Mouse (Mus musculus): Measurements from ENCODE around the gene Hoxb2. TPM values are rescaled to one million over a fixed set of nuclear protein-coding genes. Genes with fewer than 3 reads are reported as not detected.

The Hoxb2 gene
- polyA plus RNA-seq, 1 experiment from 2014 or later, result 4.4 TPM

DNA sequence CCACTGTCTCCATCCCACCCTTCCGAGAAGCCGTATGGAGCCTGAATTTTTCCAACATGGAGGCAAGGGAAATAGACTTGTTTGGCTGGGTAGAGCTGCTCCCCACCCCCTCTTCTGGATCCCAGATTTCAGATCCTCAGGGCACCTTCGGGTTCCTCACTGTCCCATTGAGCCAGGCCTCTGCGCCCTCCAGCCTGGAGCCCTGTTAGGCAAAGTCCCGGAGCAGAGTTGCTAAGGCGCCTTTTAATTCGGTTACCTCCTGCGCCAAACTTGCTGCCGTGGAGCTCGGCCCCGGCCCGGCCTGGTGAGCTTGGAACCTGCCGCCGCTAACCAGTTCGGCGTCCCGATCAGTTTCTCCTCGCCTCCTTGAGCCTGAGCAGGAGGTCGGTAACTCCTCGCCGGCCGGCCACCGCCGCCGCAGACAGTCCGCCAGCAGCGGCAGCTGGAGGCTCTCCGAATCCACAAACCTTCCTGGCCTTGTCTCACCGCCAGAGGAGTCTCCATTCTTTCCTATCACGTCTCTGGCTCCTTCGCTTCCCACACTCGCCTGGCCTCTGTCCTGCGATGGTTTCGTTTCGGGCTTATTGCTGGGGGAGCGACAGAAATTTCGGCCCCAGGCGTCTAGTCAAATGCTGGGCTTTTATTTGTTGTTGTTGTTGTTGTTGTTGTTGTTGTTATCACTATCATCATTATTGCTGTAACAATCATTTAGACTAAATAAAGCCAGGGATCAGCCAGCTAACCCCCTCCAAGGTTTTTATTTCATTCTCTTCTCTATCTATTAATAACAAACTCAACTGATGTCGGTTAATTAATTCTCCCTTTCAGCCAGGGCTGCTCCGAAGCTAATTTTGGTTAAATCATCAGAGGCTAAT, 8.4 kb upstream of the Hoxb2 start:
- Histone ChIP-seq H3K36me3 (no peaks in the 10 kb centered on the region), H3K4me3 (peak overlapping the region; percentile 32), H3K27ac (peak overlapping the region; percentile 65), H3K4me2 (peak overlapping the region; percentile 54), H3K4me1 (peaks cover 17% of the 10 kb centered on the region; the same call in 1 of the 2 replicates), H3K9me3 (replicated peaks) (no peaks in the 10 kb centered on the region), H3K27me3 (replicated peaks) (peaks cover 100% of the 10 kb centered on the region), H3K9ac (peak overlapping the region; percentile 41)
- ATAC-seq, result no peak
- 4% methylated on average over 40 of the region's 40 CpGs for WGBS (ENCODE audit: insufficient replicate concordance)

DNA sequence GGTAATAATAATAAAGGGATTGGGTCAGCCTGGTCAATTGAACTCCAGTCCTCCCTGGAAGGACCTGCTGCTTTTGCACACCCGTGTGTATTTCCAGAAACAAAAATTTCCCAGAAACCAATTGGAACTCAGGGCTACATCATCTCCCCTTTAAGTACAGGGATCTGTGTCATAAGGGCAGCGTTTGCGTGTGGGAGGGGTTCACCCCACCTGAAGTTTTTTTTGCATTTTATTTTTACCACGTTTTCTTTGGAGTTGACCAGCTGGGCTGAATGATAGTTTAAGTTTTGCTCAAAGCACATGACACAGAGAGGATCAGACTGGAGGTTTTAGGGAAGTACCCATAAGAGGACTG, 7.8 kb upstream of the Hoxb2 start:
- Histone ChIP-seq H3K4me3 (no peak overlapping the region), H3K36me3 (no peaks in the 10 kb centered on the region), H3K27me3 (replicated peaks) (peaks cover 98% of the 10 kb centered on the region), H3K4me1 (peaks cover 17% of the 10 kb centered on the region; the same call in 1 of the 2 replicates), H3K4me2 (peak overlapping the region; percentile 54; the same call in 1 of the 2 replicates), H3K27ac (no peak overlapping the region), H3K9me3 (replicated peaks) (no peaks in the 10 kb centered on the region), H3K9ac (no peak overlapping the region)
- no peak for ATAC-seq
- 4% methylated on average over 4 of the region's 4 CpGs for WGBS (ENCODE audit: insufficient replicate concordance)

DNA sequence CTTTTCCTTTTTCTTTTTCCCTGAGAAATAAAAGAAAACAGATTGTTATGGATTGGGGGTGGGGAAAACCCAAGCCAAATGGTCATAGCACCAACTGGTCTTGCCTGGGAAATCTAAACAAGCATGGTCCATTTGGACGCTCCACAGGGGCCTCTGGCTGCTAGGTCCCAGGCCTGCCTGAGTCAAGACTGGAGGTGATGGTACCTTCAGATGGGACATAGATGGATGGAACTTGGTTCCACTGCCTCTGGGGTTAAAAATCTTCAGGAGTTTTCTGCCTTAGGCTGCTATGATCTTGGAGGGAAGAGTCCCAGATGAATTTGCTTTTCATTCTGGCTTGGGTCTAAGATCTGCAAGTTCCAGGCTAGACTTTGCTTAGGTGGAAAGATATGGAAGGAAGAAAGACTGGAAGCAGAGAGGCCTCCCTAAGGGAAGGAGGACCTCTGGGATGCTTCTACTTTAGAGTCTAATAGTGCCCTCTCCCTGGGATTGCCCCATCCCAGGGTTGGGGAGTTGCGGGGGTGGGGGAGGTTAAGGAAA, 7.0 kb upstream of the Hoxb2 start:
- Histone ChIP-seq H3K9ac (no peak overlapping the region), H3K9me3 (replicated peaks) (no peaks in the 10 kb centered on the region), H3K27me3 (replicated peaks) (peaks cover 97% of the 10 kb centered on the region), H3K27ac (no peak overlapping the region), H3K36me3 (no peaks in the 10 kb centered on the region), H3K4me3 (no peak overlapping the region), H3K4me2 (no peak overlapping the region), H3K4me1 (peaks cover 23% of the 10 kb centered on the region)
- ATAC-seq, result no peak
- 42% methylated on average over 2 of the region's 2 CpGs for WGBS (ENCODE audit: insufficient replicate concordance)

DNA sequence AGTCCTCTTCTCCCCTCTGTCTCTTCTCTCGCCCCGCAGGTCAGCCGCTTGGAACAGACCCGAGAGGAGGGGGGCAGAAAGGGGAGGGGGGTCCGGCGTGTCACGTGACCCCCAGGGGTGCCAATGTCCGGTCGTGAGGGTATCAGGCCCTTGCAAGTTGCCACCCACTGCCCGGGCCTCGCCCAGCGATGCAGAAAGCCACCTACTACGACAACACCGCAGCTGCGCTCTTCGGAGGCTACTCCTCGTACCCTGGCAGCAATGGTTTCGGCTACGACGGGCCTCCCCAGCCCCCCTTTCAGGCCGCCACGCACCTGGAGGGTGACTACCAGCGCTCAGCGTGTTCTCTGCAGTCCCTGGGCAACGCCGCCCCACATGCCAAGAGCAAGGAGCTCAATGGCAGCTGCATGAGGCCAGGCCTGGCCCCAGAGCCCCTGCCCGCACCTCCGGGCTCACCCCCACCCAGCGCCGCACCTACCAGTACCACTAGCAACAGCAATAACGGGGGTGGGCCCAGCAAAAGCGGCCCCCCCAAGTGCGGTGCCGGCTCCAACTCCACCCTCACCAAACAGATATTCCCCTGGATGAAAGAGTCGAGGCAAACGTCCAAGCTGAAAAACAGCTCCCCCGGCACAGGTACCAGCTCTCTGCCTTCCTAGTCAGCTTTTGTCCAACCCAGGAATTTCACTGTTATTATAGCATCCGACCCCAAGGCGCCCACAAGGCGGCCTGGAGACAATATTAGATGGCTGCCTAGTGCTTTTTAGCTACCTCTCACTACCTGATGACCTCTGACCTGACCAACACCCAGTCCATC, 6.1 kb upstream of the Hoxb2 start:
- Histone ChIP-seq H3K4me3 (no peak overlapping the region), H3K27ac (0 out of 2 replicates have a peak overlapping the region, but pooled peaks have one; percentile 1), H3K4me1 (peaks cover 27% of the 10 kb centered on the region), H3K9ac (no peak overlapping the region), H3K27me3 (replicated peaks) (peaks cover 97% of the 10 kb centered on the region), H3K9me3 (replicated peaks) (no peaks in the 10 kb centered on the region), H3K36me3 (no peaks in the 10 kb centered on the region), H3K4me2 (no peak overlapping the region)
- ATAC-seq, result no peak
- 27% methylated on average over 39 of the region's 40 CpGs for whole genome bisulfite sequencing (ENCODE audit: insufficient replicate concordance)

DNA sequence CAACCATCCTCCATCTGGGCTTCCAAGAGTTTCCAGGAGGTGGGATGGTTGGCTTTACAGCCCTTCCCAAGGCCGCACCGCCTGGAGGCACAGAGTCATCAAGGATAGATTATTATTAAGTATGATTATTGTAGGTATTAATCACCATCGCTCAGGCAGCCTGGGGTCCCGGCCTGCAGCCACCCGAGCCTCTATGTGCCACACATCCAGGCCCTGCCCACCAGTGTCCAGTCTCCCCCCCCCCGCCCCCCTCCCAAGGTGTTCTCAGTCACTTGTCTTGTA, 5.5 kb upstream of the Hoxb2 start:
- Histone ChIP-seq H3K4me3 (no peak overlapping the region), H3K9ac (no peak overlapping the region), H3K27me3 (replicated peaks) (peaks cover 97% of the 10 kb centered on the region), H3K27ac (no peak overlapping the region), H3K4me2 (peak overlapping the region; percentile 43), H3K4me1 (peaks cover 27% of the 10 kb centered on the region), H3K9me3 (replicated peaks) (no peaks in the 10 kb centered on the region), H3K36me3 (no peaks in the 10 kb centered on the region)
- WGBS (ENCODE audit: insufficient replicate concordance), result 45% methylated on average over 6 of the region's 6 CpGs
- ATAC-seq, result no peak

DNA sequence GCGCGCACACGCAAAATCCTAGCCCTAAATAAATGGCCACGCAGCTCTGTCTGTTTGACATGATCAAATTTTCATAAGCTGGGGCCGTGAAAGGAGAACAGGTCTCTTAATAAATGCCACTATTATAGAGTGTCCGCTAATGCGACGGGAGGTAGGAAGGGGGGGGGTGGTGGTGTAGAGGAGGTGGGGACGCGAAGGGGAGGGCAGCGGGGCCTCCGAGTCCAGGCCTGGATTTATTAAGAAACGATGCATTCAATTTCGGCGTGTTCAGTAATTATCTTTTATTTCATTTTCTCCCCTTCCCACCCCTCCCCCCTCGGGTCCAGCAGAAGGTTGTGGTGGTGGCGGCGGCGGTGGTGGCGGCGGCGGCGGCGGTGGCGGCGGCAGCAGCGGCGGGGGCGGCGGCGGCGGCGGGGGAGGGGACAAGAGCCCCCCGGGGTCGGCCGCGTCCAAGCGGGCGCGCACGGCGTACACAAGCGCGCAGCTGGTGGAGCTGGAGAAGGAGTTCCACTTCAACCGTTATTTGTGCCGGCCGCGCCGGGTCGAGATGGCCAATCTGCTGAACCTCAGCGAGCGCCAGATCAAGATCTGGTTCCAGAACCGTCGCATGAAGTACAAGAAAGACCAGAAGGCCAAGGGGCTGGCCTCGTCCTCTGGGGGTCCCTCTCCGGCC, 5.0 kb upstream of the Hoxb2 start:
- no peak for ATAC-seq
- Histone ChIP-seq H3K4me2 (peak overlapping the region; percentile 43), H3K9me3 (replicated peaks) (no peaks in the 10 kb centered on the region), H3K36me3 (no peaks in the 10 kb centered on the region), H3K27me3 (replicated peaks) (peaks cover 97% of the 10 kb centered on the region), H3K9ac (no peak overlapping the region), H3K27ac (peak overlapping the region; percentile 36; the same call in 1 of the 2 replicates), H3K4me1 (peaks cover 27% of the 10 kb centered on the region), H3K4me3 (peak overlapping the region; percentile 35)
- 6% methylated on average over 42 of the region's 56 CpGs for WGBS (ENCODE audit: insufficient replicate concordance)

DNA sequence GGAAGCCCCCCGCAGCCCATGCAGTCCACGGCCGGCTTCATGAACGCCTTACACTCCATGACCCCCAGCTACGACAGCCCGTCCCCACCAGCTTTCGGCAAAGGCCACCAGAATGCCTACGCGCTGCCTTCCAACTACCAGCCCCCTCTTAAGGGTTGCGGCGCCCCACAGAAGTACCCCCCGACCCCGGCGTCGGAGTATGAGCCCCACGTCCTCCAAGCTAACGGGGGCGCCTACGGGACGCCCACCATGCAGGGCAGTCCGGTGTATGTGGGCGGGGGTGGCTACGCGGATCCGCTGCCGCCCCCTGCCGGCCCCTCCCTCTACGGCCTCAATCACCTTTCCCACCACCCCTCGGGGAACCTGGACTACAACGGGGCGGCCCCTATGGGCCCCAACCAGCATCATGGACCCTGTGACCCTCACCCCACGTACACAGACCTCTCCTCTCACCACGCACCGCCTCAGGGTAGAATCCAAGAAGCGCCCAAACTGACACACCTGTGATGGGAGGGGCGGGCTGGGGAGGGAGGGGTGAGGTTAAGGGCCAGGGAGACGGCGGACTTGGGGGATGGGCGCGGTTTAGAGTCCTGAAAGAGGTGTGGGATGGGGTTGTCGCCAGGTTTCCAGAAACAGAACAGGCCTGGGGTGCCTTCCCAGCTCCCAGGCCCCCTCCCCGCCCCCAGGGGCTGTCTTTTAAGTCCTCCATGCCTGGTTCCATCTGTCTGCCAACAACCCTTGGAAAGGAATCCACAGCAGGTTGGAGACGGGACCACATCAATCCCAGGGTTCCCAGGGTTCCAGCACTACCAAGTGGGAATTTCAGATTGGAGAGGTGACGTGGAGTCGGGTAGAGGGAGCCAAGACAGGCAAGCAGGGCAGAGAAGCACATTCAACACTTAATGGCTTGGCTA, 4.2 kb upstream of the Hoxb2 start:
- H3K4me2 ChIP-seq, result peak overlapping the region; percentile 43
- H3K4me1 ChIP-seq, result peaks cover 27% of the 10 kb centered on the region
- peak overlapping the region; percentile 35 for H3K4me3 ChIP-seq
- 12% methylated on average over 45 of the region's 45 CpGs for WGBS (ENCODE audit: insufficient replicate concordance)
- H3K9ac ChIP-seq, result no peak overlapping the region
- no peak for ATAC-seq
- peak overlapping the region; percentile 36; the same call in 1 of the 2 replicates for H3K27ac ChIP-seq
- H3K27me3 ChIP-seq (replicated peaks), result peaks cover 97% of the 10 kb centered on the region
- H3K9me3 ChIP-seq (replicated peaks), result no peaks in the 10 kb centered on the region
- H3K36me3 ChIP-seq, result no peaks in the 10 kb centered on the region

DNA sequence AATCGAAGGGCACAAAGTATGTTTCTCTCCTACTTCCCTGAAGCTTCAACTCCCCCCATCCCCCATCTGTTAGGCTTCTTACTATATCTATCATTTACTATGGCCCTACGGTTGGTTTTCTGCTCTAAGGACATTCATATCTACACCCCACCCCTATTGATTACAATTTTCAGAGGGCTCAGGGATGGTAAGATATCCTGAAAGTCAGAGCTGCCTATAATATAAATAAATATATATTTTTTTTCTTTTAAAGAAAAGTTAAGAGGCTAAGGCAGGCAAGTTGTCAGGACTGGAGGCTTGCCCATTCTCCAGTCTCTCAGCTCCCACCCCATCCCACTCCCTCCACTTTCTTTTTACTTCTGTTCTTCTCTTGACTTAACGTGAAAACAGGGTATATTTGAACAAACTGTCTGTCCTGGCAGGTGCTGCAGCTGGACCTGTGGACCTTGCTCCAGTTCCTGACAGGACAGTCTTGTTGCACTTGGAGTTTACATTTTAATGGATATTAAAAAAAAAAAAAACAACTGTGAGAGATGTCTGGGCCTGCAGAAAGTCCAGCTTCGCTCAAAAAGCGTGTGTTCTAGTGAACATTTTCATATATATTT, 3.3 kb upstream of the Hoxb2 start:
- Histone ChIP-seq H3K4me2 (no peak overlapping the region), H3K27ac (no peak overlapping the region), H3K9ac (no peak overlapping the region), H3K9me3 (replicated peaks) (no peaks in the 10 kb centered on the region), H3K27me3 (replicated peaks) (peaks cover 97% of the 10 kb centered on the region), H3K4me1 (peaks cover 23% of the 10 kb centered on the region), H3K4me3 (no peak overlapping the region), H3K36me3 (no peaks in the 10 kb centered on the region)
- ATAC-seq, result no peak
- 44% methylated on average over 5 of the region's 5 CpGs for WGBS (ENCODE audit: insufficient replicate concordance)

DNA sequence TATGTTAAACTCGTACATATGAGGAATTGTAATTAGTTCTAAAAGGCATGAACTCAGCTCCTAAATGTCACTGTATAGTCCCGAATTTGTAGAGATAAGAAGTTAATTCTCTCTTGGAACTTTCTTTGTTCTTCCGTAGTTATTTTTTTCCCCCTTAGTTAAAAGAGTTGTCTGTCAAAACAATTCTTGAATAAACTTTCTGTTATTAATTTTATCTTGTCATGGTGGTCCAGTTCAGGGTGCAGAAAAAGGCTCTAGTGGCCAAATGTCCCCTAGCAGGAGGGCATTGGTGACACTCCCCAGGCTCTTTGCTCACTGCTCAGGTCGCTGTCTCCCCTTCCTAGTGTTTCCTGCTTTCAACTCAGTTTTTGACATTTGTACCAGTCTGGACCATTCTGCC, 2.6 kb upstream of the Hoxb2 start:
- H3K4me3 ChIP-seq, result no peak overlapping the region
- ATAC-seq, result no peak
- H3K4me2 ChIP-seq, result no peak overlapping the region
- 24% methylated on average over 4 of the region's 4 CpGs for WGBS (ENCODE audit: insufficient replicate concordance)
- peak overlapping the region; percentile 45; the same call in 1 of the 2 replicates for H3K27ac ChIP-seq
- H3K9ac ChIP-seq, result no peak overlapping the region
- no peaks in the 10 kb centered on the region for H3K9me3 ChIP-seq (replicated peaks)
- no peaks in the 10 kb centered on the region for H3K36me3 ChIP-seq
- peaks cover 23% of the 10 kb centered on the region for H3K4me1 ChIP-seq
- H3K27me3 ChIP-seq (replicated peaks), result peaks cover 97% of the 10 kb centered on the region

DNA sequence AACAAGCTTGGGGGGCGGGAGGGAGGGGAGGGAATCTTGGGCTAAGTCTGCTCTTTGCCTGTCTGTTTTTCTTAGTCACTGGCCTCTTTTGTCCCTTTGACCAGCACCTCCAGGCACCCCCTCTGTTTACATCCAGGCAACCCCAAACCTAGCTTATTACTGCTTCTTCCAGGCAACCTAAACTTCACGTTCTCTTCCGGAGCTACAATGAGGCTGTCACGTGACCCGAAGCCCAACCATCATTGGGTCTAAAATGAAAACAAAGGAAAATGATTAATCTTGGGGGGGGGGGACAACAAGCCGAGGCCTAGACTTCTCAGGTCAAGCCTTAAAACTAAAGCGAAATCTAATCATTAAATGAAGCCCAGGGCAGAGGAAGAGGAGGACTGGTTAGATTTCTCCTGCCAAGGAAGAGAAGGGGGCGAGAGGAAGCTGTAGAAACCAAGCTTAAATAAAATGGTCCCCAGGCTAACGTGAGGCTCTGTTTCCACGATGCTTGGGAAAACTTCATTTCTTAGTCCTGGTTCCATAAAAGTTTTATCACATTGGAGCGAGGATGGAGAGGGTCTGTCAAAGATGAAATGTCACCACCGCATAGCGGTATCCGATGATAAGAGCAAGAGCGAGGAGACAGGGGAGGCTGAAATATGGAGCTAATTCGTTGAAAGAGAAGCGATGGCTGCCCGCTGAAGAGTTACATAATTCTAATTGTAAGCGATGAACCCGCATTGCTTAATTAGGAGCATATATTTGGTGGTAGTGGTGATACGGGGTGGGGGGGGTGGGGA, 2.0 kb upstream of the Hoxb2 start:
- peaks cover 23% of the 10 kb centered on the region for H3K4me1 ChIP-seq
- no peaks in the 10 kb centered on the region for H3K9me3 ChIP-seq (replicated peaks)
- H3K27me3 ChIP-seq (replicated peaks), result peaks cover 97% of the 10 kb centered on the region
- H3K9ac ChIP-seq, result no peak overlapping the region
- H3K27ac ChIP-seq, result peak overlapping the region; percentile 45; the same call in 1 of the 2 replicates
- 20% methylated on average over 21 of the region's 21 CpGs for WGBS (ENCODE audit: insufficient replicate concordance)
- no peaks in the 10 kb centered on the region for H3K36me3 ChIP-seq
- no peak for ATAC-seq
- H3K4me3 ChIP-seq, result no peak overlapping the region
- H3K4me2 ChIP-seq, result 0 out of 2 replicates have a peak overlapping the region, but pooled peaks have one; percentile 8
